Mouse (Mus musculus): ENCODE results near the gene Mbip. TPM values are rescaled to one million over a fixed set of nuclear protein-coding genes. Genes with fewer than 3 reads are reported as not detected.

Mbip gene
- polyA plus RNA-seq, 1 experiment from 2014 or later, result 51.3 TPM

- WGBS, result 7% methylated on average over 21 of the region's 21 CpGs
- H3K27me3 ChIP-seq (ENCODE audit: control insufficient read depth, insufficient read depth, low read length), result peaks cover 8% of the 10 kb centered on the region; the same call in 1 of the 2 replicates
- peak overlapping the region; percentile 7; the same call in 1 of the 2 replicates for H3K4me2 ChIP-seq (replicated peaks; ENCODE audit: low read depth, low read length)
- ATAC-seq (ENCODE audit: low FRiP score) (no peak), DNase-seq (ENCODE audit: low spot score) (peak; percentile 36)
- no peak overlapping the region; the same call in 1 of the 2 replicates for H3K9ac ChIP-seq (ENCODE audit: low read depth, low read length)
- no peak overlapping the region for H3K4me3 ChIP-seq (ENCODE audit: low read depth, low read length)
- no peak overlapping the region for H3K27ac ChIP-seq (ENCODE audit: low read depth, low read length)
- H3K4me1 ChIP-seq (replicated peaks; ENCODE audit: control insufficient read depth, insufficient read depth, low read length), result no peaks in the 10 kb centered on the region; the same call in 1 of the 2 replicates
- no peaks in the 10 kb centered on the region for H3K36me3 ChIP-seq (ENCODE audit: control insufficient read depth, insufficient read depth, low read length)
- no peaks in the 10 kb centered on the region for H3K9me3 ChIP-seq (ENCODE audit: control insufficient read depth, low read length)
These were observed 47.5 kb downstream of the Mbip start for GRCm38 (mm10) chr12:56297921-56298830.

GRCm38 (mm10) chr12:56297099-56297498 lies 48.6 kb downstream of the Mbip start:
- H3K9me3 ChIP-seq (ENCODE audit: control insufficient read depth, low read length), result no peaks in the 10 kb centered on the region
- no peak for ATAC-seq (ENCODE audit: low FRiP score)
- H3K9ac ChIP-seq (ENCODE audit: low read depth, low read length), result no peak overlapping the region
- no peak overlapping the region for H3K4me3 ChIP-seq (ENCODE audit: low read depth, low read length)
- H3K36me3 ChIP-seq (ENCODE audit: control insufficient read depth, insufficient read depth, low read length), result no peaks in the 10 kb centered on the region
- H3K4me2 ChIP-seq (replicated peaks; ENCODE audit: low read depth, low read length), result no peak overlapping the region
- peaks cover 8% of the 10 kb centered on the region; the same call in 1 of the 2 replicates for H3K27me3 ChIP-seq (ENCODE audit: control insufficient read depth, insufficient read depth, low read length)
- no peaks in the 10 kb centered on the region; the same call in 1 of the 2 replicates for H3K4me1 ChIP-seq (replicated peaks; ENCODE audit: control insufficient read depth, insufficient read depth, low read length)
- whole genome bisulfite sequencing, result 72% methylated on average over 5 of the region's 5 CpGs
- no peak overlapping the region for H3K27ac ChIP-seq (ENCODE audit: low read depth, low read length)
- DNase-seq (ENCODE audit: low spot score), result no peak

GRCm38 (mm10) chr12:56296524-56296923 lies 49.2 kb downstream of the Mbip start:
- DNase-seq (ENCODE audit: low spot score) (no peak), ATAC-seq (ENCODE audit: low FRiP score) (no peak)
- Histone ChIP-seq H3K27ac (ENCODE audit: low read depth, low read length) (no peak overlapping the region), H3K4me1 (replicated peaks; ENCODE audit: control insufficient read depth, insufficient read depth, low read length) (no peaks in the 10 kb centered on the region; the same call in 1 of the 2 replicates), H3K9ac (ENCODE audit: low read depth, low read length) (no peak overlapping the region), H3K36me3 (ENCODE audit: control insufficient read depth, insufficient read depth, low read length) (no peaks in the 10 kb centered on the region), H3K9me3 (ENCODE audit: control insufficient read depth, low read length) (no peaks in the 10 kb centered on the region), H3K4me2 (replicated peaks; ENCODE audit: low read depth, low read length) (no peak overlapping the region), H3K27me3 (ENCODE audit: control insufficient read depth, insufficient read depth, low read length) (peaks cover 8% of the 10 kb centered on the region; the same call in 1 of the 2 replicates), H3K4me3 (ENCODE audit: low read depth, low read length) (no peak overlapping the region)
- WGBS, result 17% methylated on average over 6 of the region's 6 CpGs

- WGBS, result 77% methylated on average over 3 of the region's 3 CpGs
- DNase-seq (ENCODE audit: low spot score), result no peak
- no peak overlapping the region for H3K4me3 ChIP-seq (ENCODE audit: low read depth, low read length)
- H3K27me3 ChIP-seq (ENCODE audit: control insufficient read depth, insufficient read depth, low read length), result peaks cover 6% of the 10 kb centered on the region; the same call in 1 of the 2 replicates
- H3K4me1 ChIP-seq (replicated peaks; ENCODE audit: control insufficient read depth, insufficient read depth, low read length), result no peaks in the 10 kb centered on the region
- ATAC-seq (ENCODE audit: low FRiP score), result no peak
- H3K9me3 ChIP-seq (ENCODE audit: control insufficient read depth, low read length), result no peaks in the 10 kb centered on the region
- H3K9ac ChIP-seq (ENCODE audit: low read depth, low read length), result no peak overlapping the region
- no peak overlapping the region for H3K27ac ChIP-seq (ENCODE audit: low read depth, low read length)
- no peaks in the 10 kb centered on the region for H3K36me3 ChIP-seq (ENCODE audit: control insufficient read depth, insufficient read depth, low read length)
- no peak overlapping the region for H3K4me2 ChIP-seq (replicated peaks; ENCODE audit: low read depth, low read length)
These were observed 50.5 kb downstream of the Mbip start for GRCm38 (mm10) chr12:56295160-56295559.

GRCm38 (mm10) chr12:56288548-56288947 lies 57.1 kb downstream of the Mbip start:
- Histone ChIP-seq H3K36me3 (ENCODE audit: control insufficient read depth, insufficient read depth, low read length) (no peaks in the 10 kb centered on the region), H3K4me2 (replicated peaks; ENCODE audit: low read depth, low read length) (no peak overlapping the region), H3K4me3 (ENCODE audit: low read depth, low read length) (no peak overlapping the region), H3K9me3 (ENCODE audit: control insufficient read depth, low read length) (no peaks in the 10 kb centered on the region), H3K27ac (ENCODE audit: low read depth, low read length) (no peak overlapping the region), H3K27me3 (ENCODE audit: control insufficient read depth, insufficient read depth, low read length) (no peaks in the 10 kb centered on the region), H3K4me1 (replicated peaks; ENCODE audit: control insufficient read depth, insufficient read depth, low read length) (no peaks in the 10 kb centered on the region), H3K9ac (ENCODE audit: low read depth, low read length) (no peak overlapping the region)
- WGBS, result 88% methylated on average over 3 of the region's 3 CpGs
- DNase-seq (ENCODE audit: low spot score) (no peak), ATAC-seq (ENCODE audit: low FRiP score) (no peak)

- Histone ChIP-seq H3K9me3 (ENCODE audit: control insufficient read depth, low read length) (no peaks in the 10 kb centered on the region), H3K27ac (ENCODE audit: low read depth, low read length) (no peak overlapping the region), H3K4me3 (ENCODE audit: low read depth, low read length) (no peak overlapping the region), H3K36me3 (ENCODE audit: control insufficient read depth, insufficient read depth, low read length) (no peaks in the 10 kb centered on the region), H3K27me3 (ENCODE audit: control insufficient read depth, insufficient read depth, low read length) (no peaks in the 10 kb centered on the region), H3K9ac (ENCODE audit: low read depth, low read length) (no peak overlapping the region), H3K4me2 (replicated peaks; ENCODE audit: low read depth, low read length) (no peak overlapping the region), H3K4me1 (replicated peaks; ENCODE audit: control insufficient read depth, insufficient read depth, low read length) (no peaks in the 10 kb centered on the region)
- 96% methylated on average over 14 of the region's 14 CpGs for WGBS
- ATAC-seq (ENCODE audit: low FRiP score) (no peak), DNase-seq (ENCODE audit: low spot score) (no peak)
These were observed 58.9 kb downstream of the Mbip start for GRCm38 (mm10) chr12:56286828-56287227.

- Histone ChIP-seq H3K4me3 (ENCODE audit: low read depth, low read length) (no peak overlapping the region), H3K9ac (ENCODE audit: low read depth, low read length) (no peak overlapping the region), H3K9me3 (ENCODE audit: control insufficient read depth, low read length) (no peaks in the 10 kb centered on the region), H3K36me3 (ENCODE audit: control insufficient read depth, insufficient read depth, low read length) (no peaks in the 10 kb centered on the region), H3K27me3 (ENCODE audit: control insufficient read depth, insufficient read depth, low read length) (no peaks in the 10 kb centered on the region), H3K4me1 (replicated peaks; ENCODE audit: control insufficient read depth, insufficient read depth, low read length) (no peaks in the 10 kb centered on the region), H3K4me2 (replicated peaks; ENCODE audit: low read depth, low read length) (no peak overlapping the region), H3K27ac (ENCODE audit: low read depth, low read length) (no peak overlapping the region)
- ATAC-seq (ENCODE audit: low FRiP score) (no peak), DNase-seq (ENCODE audit: low spot score) (no peak)
- 78% methylated on average over 2 of the region's 2 CpGs for WGBS
These were observed 61.5 kb downstream of the Mbip start for GRCm38 (mm10) chr12:56284210-56284609.

- Histone ChIP-seq H3K36me3 (ENCODE audit: control insufficient read depth, insufficient read depth, low read length) (no peaks in the 10 kb centered on the region), H3K4me2 (replicated peaks; ENCODE audit: low read depth, low read length) (no peak overlapping the region), H3K27ac (ENCODE audit: low read depth, low read length) (no peak overlapping the region), H3K9me3 (ENCODE audit: control insufficient read depth, low read length) (no peaks in the 10 kb centered on the region), H3K27me3 (ENCODE audit: control insufficient read depth, insufficient read depth, low read length) (no peaks in the 10 kb centered on the region), H3K4me1 (replicated peaks; ENCODE audit: control insufficient read depth, insufficient read depth, low read length) (no peaks in the 10 kb centered on the region), H3K9ac (ENCODE audit: low read depth, low read length) (no peak overlapping the region), H3K4me3 (ENCODE audit: low read depth, low read length) (no peak overlapping the region)
- ATAC-seq (ENCODE audit: low FRiP score), result no peak
- DNase-seq (ENCODE audit: low spot score), result no peak
- 84% methylated on average over 3 of the region's 3 CpGs for WGBS
These were observed 64.0 kb downstream of the Mbip start for GRCm38 (mm10) chr12:56281649-56282048.

All from hindbrain, embryonic 11.5 days (tissue).